Mouse (Mus musculus) CH12.LX (cell line): ENCODE measurements around the gene Lmf2. TPM values are rescaled to one million over a fixed set of nuclear protein-coding genes. Genes with fewer than 3 reads are reported as not detected.

Experiments
- DNase-seq: peaks from one replicate; pipeline ENCODE4 v3.0.0-alpha.2; 2013; ENCODE audit errors: extremely low read depth
- H3K27ac ChIP-seq: 2 replicates; pipeline ENCODE4 v1.5.1; 2012; ENCODE audit warnings: low read depth, mild to moderate bottlenecking, control low read depth, moderate library complexity; ENCODE audit not compliant: insufficient read depth
- H3K27me3 ChIP-seq: replicated peaks from 2 replicates; pipeline ENCODE3; 2012; ENCODE audit warnings: inconsistent platforms
- H3K36me3 ChIP-seq, 2 experiments: replicated peaks in 1 of 2; 2 replicates each; pipeline versions ENCODE3 to v1.6.1; 2012; ENCODE audit warnings: inconsistent platforms in 1 of 2, low read length in 1 of 2, mild to moderate bottlenecking in 1 of 2, mixed read lengths in 1 of 2, moderate library complexity in 1 of 2; ENCODE audit not compliant: control insufficient read depth in 1 of 2, insufficient read depth in 1 of 2
- H3K4me1 ChIP-seq, 2 experiments: 2 replicates each; pipeline ENCODE4 v1.6.1; 2012; ENCODE audit warnings: inconsistent platforms in 1 of 2, moderate library complexity in 1 of 2; ENCODE audit not compliant: insufficient read depth in 2 of 2, control insufficient read depth in 1 of 2
- H3K4me2 ChIP-seq: 2 replicates; pipeline ENCODE4 v1.6.1; 2012; ENCODE audit warnings: low read depth, mild to moderate bottlenecking, control low read depth; ENCODE audit not compliant: poor library complexity, insufficient read depth, severe bottlenecking
- H3K4me3 ChIP-seq, 3 experiments: fragments of 150-350 bp in 1 of 3; sonication (generic) in 1 of 3; replicated peaks in 1 of 3; 2 replicates each; pipeline versions ENCODE3 to v1.5.1; 2011 to 2012; ENCODE audit warnings: low read depth in 2 of 3, low read length in 2 of 3, mild to moderate bottlenecking in 2 of 3, moderate library complexity in 2 of 3, control low read depth in 1 of 3, improper control_type of control experiment in 1 of 3, inconsistent platforms in 1 of 3, mixed read lengths in 1 of 3; ENCODE audit not compliant: poor library complexity in 1 of 3
- H3K79me2 ChIP-seq: replicated peaks from 2 replicates; pipeline ENCODE4 v1.6.1; 2012; ENCODE audit warnings: mild to moderate bottlenecking, moderate library complexity; ENCODE audit not compliant: control insufficient read depth, poor library complexity, insufficient read depth, severe bottlenecking; ENCODE audit errors: extremely low read depth
- H3K9ac ChIP-seq: 2 replicates; pipeline ENCODE4 v1.6.1; 2012; ENCODE audit warnings: low read depth, mild to moderate bottlenecking, control low read depth, moderate library complexity; ENCODE audit not compliant: insufficient read depth
- H3K9me3 ChIP-seq: replicated peaks from 2 replicates; pipeline ENCODE3; 2012; ENCODE audit warnings: low read length, inconsistent platforms, mixed read lengths
- BHLHE40 ChIP-seq: IDR thresholded peaks from 2 replicates; pipeline ENCODE4 v1.6.1; 2011; ENCODE audit warnings: mild to moderate bottlenecking, low read depth, low read length, improper control_type of control experiment
- CTCF ChIP-seq, 2 experiments: IDR thresholded peaks in 1 of 2; conservative IDR thresholded peaks in 1 of 2; 2 replicates each; pipeline ENCODE4 v1.5.1; 2011 to 2012; ENCODE audit warnings: low read depth in 2 of 2, low read length in 2 of 2, improper control_type of control experiment in 1 of 2, inconsistent platforms in 1 of 2, mild to moderate bottlenecking in 1 of 2, moderate library complexity in 1 of 2
- ELF1 ChIP-seq: IDR thresholded peaks from 2 replicates; pipeline ENCODE4 v1.6.1; 2014; ENCODE audit warnings: low read depth, mild to moderate bottlenecking, inconsistent platforms, low read length, improper control_type of control experiment
- ETS1 ChIP-seq: conservative IDR thresholded peaks from 2 replicates; pipeline ENCODE4 v1.6.1; 2012; ENCODE audit warnings: low read depth, mild to moderate bottlenecking, inconsistent platforms, low read length, improper control_type of control experiment, moderate library complexity
- GABPA ChIP-seq: IDR thresholded peaks from 2 replicates; pipeline ENCODE4 v1.6.1; 2012; ENCODE audit warnings: low read depth, low read length, improper control_type of control experiment, inconsistent platforms; ENCODE audit not compliant: insufficient replicate concordance
- HCFC1 ChIP-seq: IDR thresholded peaks from 2 replicates; pipeline ENCODE4 v1.6.1; 2012; ENCODE audit warnings: low read depth, mild to moderate bottlenecking, inconsistent platforms, low read length, improper control_type of control experiment
- IRF4 ChIP-seq: IDR thresholded peaks from 2 replicates; pipeline ENCODE4 v1.6.1; 2014; ENCODE audit warnings: low read depth, mild to moderate bottlenecking, inconsistent platforms, low read length, improper control_type of control experiment
- KAT2A ChIP-seq: IDR thresholded peaks from 2 replicates; pipeline ENCODE4 v1.6.1; 2012; ENCODE audit warnings: low read length, improper control_type of control experiment, inconsistent platforms; ENCODE audit not compliant: insufficient replicate concordance
- MAX ChIP-seq: IDR thresholded peaks from 2 replicates; pipeline ENCODE4 v1.6.1; 2011; ENCODE audit warnings: low read length, improper control_type of control experiment
- MAZ ChIP-seq: IDR thresholded peaks from 2 replicates; pipeline ENCODE4 v1.6.1; 2012; ENCODE audit warnings: low read depth, mild to moderate bottlenecking, inconsistent platforms, low read length, improper control_type of control experiment, moderate library complexity
- MEF2A ChIP-seq: IDR thresholded peaks from 2 replicates; pipeline ENCODE4 v1.6.1; 2014; ENCODE audit warnings: low read depth, mild to moderate bottlenecking, inconsistent platforms, low read length, improper control_type of control experiment, borderline replicate concordance
- MYC ChIP-seq: IDR thresholded peaks from 2 replicates; pipeline ENCODE4 v1.6.1; 2011; ENCODE audit warnings: low read depth, mild to moderate bottlenecking, improper control_type of control experiment, low read length
- NELFE ChIP-seq: IDR thresholded peaks from 2 replicates; pipeline ENCODE4 v1.6.1; 2011; ENCODE audit warnings: low read depth, low read length, improper control_type of control experiment
- NRF1 ChIP-seq: IDR thresholded peaks from 2 replicates; pipeline ENCODE4 v1.6.1; 2014; ENCODE audit warnings: low read depth, mild to moderate bottlenecking, inconsistent platforms, low read length, improper control_type of control experiment, moderate library complexity
- POLR2A ChIP-seq: IDR thresholded peaks from 2 replicates; pipeline ENCODE4 v1.6.1; 2011; ENCODE audit warnings: low read depth, mild to moderate bottlenecking, improper control_type of control experiment, low read length
- POLR2AphosphoS2 ChIP-seq: IDR thresholded peaks from 2 replicates; pipeline ENCODE4 v1.6.1; 2011; ENCODE audit warnings: low read depth, low read length, improper control_type of control experiment
- RAD21 ChIP-seq: IDR thresholded peaks from 2 replicates; pipeline ENCODE4 v1.6.1; 2011; ENCODE audit warnings: low read depth, mild to moderate bottlenecking, low read length, improper control_type of control experiment, moderate library complexity
- RCOR1 ChIP-seq: conservative IDR thresholded peaks from 2 replicates; pipeline ENCODE4 v1.6.1; 2012; ENCODE audit warnings: low read depth, mild to moderate bottlenecking, inconsistent platforms, low read length, improper control_type of control experiment
- SIN3A ChIP-seq: IDR thresholded peaks from 2 replicates; pipeline ENCODE4 v1.6.1; 2012; ENCODE audit warnings: low read length, improper control_type of control experiment, inconsistent platforms
- SMC3 ChIP-seq: IDR thresholded peaks from 2 replicates; pipeline ENCODE4 v1.6.1; 2011; ENCODE audit warnings: low read depth, low read length, improper control_type of control experiment
- TBP ChIP-seq: conservative IDR thresholded peaks from 2 replicates; pipeline ENCODE4 v1.6.1; 2011; ENCODE audit warnings: low read depth, low read length, improper control_type of control experiment
- TCF12 ChIP-seq: IDR thresholded peaks from 2 replicates; pipeline ENCODE4 v1.6.1; 2014; ENCODE audit warnings: low read depth, mild to moderate bottlenecking, inconsistent platforms, low read length, improper control_type of control experiment
- UBTF ChIP-seq: IDR thresholded peaks from 2 replicates; pipeline ENCODE4 v1.6.1; 2012; ENCODE audit warnings: low read depth, mild to moderate bottlenecking, inconsistent platforms, low read length, improper control_type of control experiment, moderate library complexity
- USF1 ChIP-seq: IDR thresholded peaks from 2 replicates; pipeline ENCODE4 v1.6.1; 2014; ENCODE audit warnings: low read depth, mild to moderate bottlenecking, inconsistent platforms, low read length, improper control_type of control experiment
- USF2 ChIP-seq: conservative IDR thresholded peaks from 2 replicates; pipeline ENCODE4 v1.6.1; 2011; ENCODE audit warnings: low read depth, low read length, improper control_type of control experiment
- ZC3H11A ChIP-seq: IDR thresholded peaks from 2 replicates; pipeline ENCODE4 v1.6.1; 2012; ENCODE audit warnings: low read depth, mild to moderate bottlenecking, inconsistent platforms, low read length, improper control_type of control experiment
- ZMIZ1 ChIP-seq: IDR thresholded peaks from 2 replicates; pipeline ENCODE4 v1.6.1; 2012; ENCODE audit warnings: low read depth, mild to moderate bottlenecking, inconsistent platforms, low read length, improper control_type of control experiment
- dilution Hi-C: fragments of 300-500 bp; cut with MboI; formaldehyde crosslinking; loops from 2 replicates; pipeline ENCODE4 v1.14.3; 2020; ENCODE audit warnings: low sequenced_read_pairs; ENCODE audit not compliant: extremely low pct_unique_long_range_greater_than_20kb, extremely low pct_ligation_motif_present
- in situ Hi-C: fragments of 300-500 bp; cut with MboI; formaldehyde crosslinking; loops from 3 replicates; pipeline ENCODE4 v1.14.3; 2019; ENCODE audit warnings: low sequenced_read_pairs, low pct_ligation_motif_present, low pct_unique_long_range_greater_than_20kb, mixed read lengths
- polyA plus RNA-seq: library from polyadenylated mRNA; unstranded; fragments of >175 nt; gene quantifications from 2 replicates; pipeline ENCODE4 v1.2.1, GENCODE M21; 2012; ENCODE audit warnings: low read depth; ENCODE audit not compliant: insufficient read length
- total RNA-seq, 2 experiments: library from RNA; depleted of rRNA; stranded (reverse); fragments of 300-350 nt in 1 of 2; fragments of >200 nt in 1 of 2; gene quantifications; 2 replicates each; pipeline ENCODE4 v1.2.3; 2012 to 2014

The Lmf2 gene
- total and polyA plus RNA-seq, 3 experiments, result 9.9 to 36.2 (median 18.5) TPM

- peaks cover 8% of the 10 kb centered on the region for H3K79me2 ChIP-seq
- H3K4me3 ChIP-seq, result no peak overlapping the region
- peaks cover 15 to 41% of the 10 kb centered on the region in 2 experiments for H3K4me1 ChIP-seq
- no peak overlapping the region for H3K27ac ChIP-seq
- H3K4me2 ChIP-seq, result peak overlapping the region; percentile 66; the same call in 1 of the 2 replicates
- H3K9me3 ChIP-seq, result no peaks in the 10 kb centered on the region
- H3K27me3 ChIP-seq, result no peaks in the 10 kb centered on the region
- dilution Hi-C loops (no loop called here), in situ Hi-C loops (no loop called here)
- no peak for TF ChIP-seq KAT2A
- TF ChIP-seq UBTF, result no peak
- no peak for TF ChIP-seq USF1
- TF ChIP-seq SMC3, result peak; percentile 32
- peak; percentile 29 for TF ChIP-seq RAD21
- TF ChIP-seq CTCF (conservative IDR thresholded peaks at IDR 0.05 in 1 of 2, IDR thresholded peaks at IDR 0.05 in 1 of 2; ENCODE audit: low read depth in 2 of 2, low read length in 2 of 2), result peak; percentile 12 to 59; a peak in 2 of 4 replicates
- peaks cover 0 to 13% of the 10 kb centered on the region in 2 experiments for H3K36me3 ChIP-seq
- H3K9ac ChIP-seq, result no peak overlapping the region
- DNase-seq, result peak; percentile 31
Observed at GRCm38 (mm10) chr15:89316146-89316545, 39.3 kb downstream of the Lmf2 start.

- peak within 1 kb of the TSS; percentile 66 for H3K4me2 ChIP-seq
- H3K27ac ChIP-seq, result 0 out of 2 replicates have a peak within 1 kb of the TSS, but pooled peaks have one; percentile 39
- H3K9ac ChIP-seq, result peak within 1 kb of the TSS; percentile 91
- H3K4me3 ChIP-seq, result peak within 1 kb of the TSS; percentile 82 to 94 (median 93)
- in situ Hi-C loops, result no loop called here
- no peaks in the 10 kb centered on the region for H3K9me3 ChIP-seq
- dilution Hi-C loops, result no loop called here
- H3K4me1 ChIP-seq, result peaks cover 18 to 50% of the 10 kb centered on the region in 2 experiments
- peaks cover 11% of the 10 kb centered on the region for H3K79me2 ChIP-seq
- DNase-seq, result peak; percentile 96
- peaks cover 0 to 13% of the 10 kb centered on the region in 2 experiments for H3K36me3 ChIP-seq
- no peaks in the 10 kb centered on the region for H3K27me3 ChIP-seq
- peak; percentile 79 for TF ChIP-seq POLR2A
- no peak for TF ChIP-seq ETS1
- TF ChIP-seq GABPA, result no peak
- no peak for TF ChIP-seq UBTF
- no peak for TF ChIP-seq CTCF (conservative IDR thresholded peaks at IDR 0.05 in 1 of 2, IDR thresholded peaks at IDR 0.05 in 1 of 2; ENCODE audit: low read depth in 2 of 2, low read length in 2 of 2)
- TF ChIP-seq USF1, result no peak
- TF ChIP-seq ZC3H11A, result no peak
- no peak for TF ChIP-seq RAD21
- TF ChIP-seq POLR2AphosphoS2, result 0 out of 2 replicates have a peak, but pooled peaks have one; percentile 32
- no peak for TF ChIP-seq USF2
- TF ChIP-seq IRF4, result peak; percentile 29; the same call in 1 of the 2 replicates
- peak; percentile 90 for TF ChIP-seq SIN3A
- peak; percentile 58; the same call in 1 of the 2 replicates for TF ChIP-seq MEF2A
- no peak for TF ChIP-seq RCOR1
- 0 out of 2 replicates have a peak, but pooled peaks have one; percentile 25 for TF ChIP-seq MAX
- TF ChIP-seq ELF1, result peak; percentile 61; the same call in 1 of the 2 replicates
- peak; percentile 82 for TF ChIP-seq NELFE
- TF ChIP-seq SMC3, result no peak
- TF ChIP-seq MAZ, result 0 out of 2 replicates have a peak, but pooled peaks have one; percentile 50
- peak; percentile 69 for TF ChIP-seq TCF12
- peak; percentile 90 for TF ChIP-seq NRF1
- TF ChIP-seq BHLHE40, result no peak
- TF ChIP-seq HCFC1, result peak; percentile 74
- TF ChIP-seq ZMIZ1, result peak; percentile 66; the same call in 1 of the 2 replicates
- no peak for TF ChIP-seq TBP
- peak; percentile 44; the same call in 1 of the 2 replicates for TF ChIP-seq MYC
Observed at GRCm38 (mm10) chr15:89315190-89315731, 40.2 kb downstream of the Lmf2 start, which contains the start of gene Sbf1. Gene Sbf1, minus strand, starts transcription at chr15:89315311.
